ENCODE assay signal across 20 mouse cellular contexts in the genomic region with DNA sequence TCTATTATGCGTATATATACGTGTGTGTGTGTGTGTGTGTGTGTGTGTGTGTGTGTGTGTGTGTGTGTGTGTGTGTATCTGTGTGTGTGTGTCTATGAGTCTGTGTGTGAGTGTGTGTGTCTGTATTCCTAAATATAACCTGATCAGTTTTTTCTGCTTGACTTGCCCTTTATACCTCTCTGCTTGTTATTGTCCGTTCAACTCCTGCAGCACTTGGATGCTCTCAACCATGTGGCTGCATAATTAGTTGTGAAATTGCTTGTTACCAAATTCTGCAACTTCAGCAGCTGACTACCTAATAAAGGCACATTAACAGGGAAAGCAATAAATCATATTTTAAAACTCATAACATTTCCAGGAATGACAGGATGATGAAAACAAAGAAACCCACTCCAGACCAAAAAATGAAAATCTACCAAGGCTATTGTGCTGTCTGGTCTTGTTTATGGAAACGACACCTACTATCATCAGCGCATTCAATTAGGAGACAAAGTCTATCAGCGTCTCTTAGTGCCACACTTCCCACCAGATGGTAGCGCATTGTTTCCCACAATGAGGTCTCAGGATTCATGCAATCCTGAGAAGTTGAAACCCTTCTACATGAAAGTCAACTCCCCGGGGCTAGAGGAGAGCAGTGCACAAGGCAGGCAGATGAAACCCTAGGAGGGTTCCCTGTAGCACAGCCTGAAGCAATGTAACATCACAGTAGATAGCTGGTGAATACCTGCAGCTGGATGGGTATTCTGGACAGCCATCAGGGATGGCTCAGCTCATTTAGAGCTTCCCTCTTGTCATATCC.
DNase-seq lines count a peak whose midpoint lies in the region; ATAC-seq lines count a peak whose summit lies in the region.
"Had no signal": no experiment of that assay in that cellular context is flagged by ENCODE, and none has a peak within 500 bp of the region (broad histone marks: within the 10 kb centered on the region; RNA-seq: fewer than 3 reads in every experiment).

No protein-coding gene starts in this region.

- H3K9ac ChIP-seq in forebrain, embryonic 13.5 days, result no peak overlapping the region
- no peak overlapping the region for H3K9ac ChIP-seq in forebrain, embryonic 11.5 days (ENCODE audit: low read length)
- H3K9ac ChIP-seq in hindbrain, embryonic 12.5 days, result no peak overlapping the region
- no peak overlapping the region for H3K9ac ChIP-seq in midbrain, embryonic 15.5 days
- H3K9ac ChIP-seq: intestine, embryonic 15.5 days; kidney, embryonic 15.5 days; limb, embryonic 12.5 days; liver, embryonic 14.5 days; stomach, embryonic 15.5 days had no signal

- H3K27me3 ChIP-seq in forebrain, embryonic 13.5 days, result no peaks in the 10 kb centered on the region
- no peaks in the 10 kb centered on the region for H3K27me3 ChIP-seq in forebrain, embryonic 11.5 days (ENCODE audit: control insufficient read depth, insufficient read depth, low read length)
- H3K27me3 ChIP-seq in hindbrain, embryonic 12.5 days, result no peaks in the 10 kb centered on the region
- H3K27me3 ChIP-seq in midbrain, embryonic 15.5 days (replicated peaks), result no peaks in the 10 kb centered on the region
- H3K27me3 ChIP-seq: intestine, embryonic 15.5 days; kidney, embryonic 15.5 days; limb, embryonic 12.5 days; megakaryocyte, embryonic 14.5 days; stomach, embryonic 15.5 days had no signal

- no peak overlapping the region for H3K4me2 ChIP-seq in forebrain, embryonic 13.5 days
- no peak overlapping the region for H3K4me2 ChIP-seq in forebrain, embryonic 11.5 days (ENCODE audit: low read depth, low read length, severe bottlenecking)
- H3K4me2 ChIP-seq in hindbrain, embryonic 12.5 days (replicated peaks), result no peak overlapping the region
- H3K4me2 ChIP-seq in midbrain, embryonic 15.5 days, result no peak overlapping the region
- H3K4me2 ChIP-seq: intestine, embryonic 15.5 days; kidney, embryonic 15.5 days; limb, embryonic 12.5 days; stomach, embryonic 15.5 days had no signal

- H3K36me3 ChIP-seq in forebrain, embryonic 13.5 days (ENCODE audit: poor library complexity, severe bottlenecking), result no peaks in the 10 kb centered on the region
- no peaks in the 10 kb centered on the region for H3K36me3 ChIP-seq in forebrain, embryonic 11.5 days (ENCODE audit: control insufficient read depth, insufficient read depth, low read length)
- H3K36me3 ChIP-seq in hindbrain, embryonic 12.5 days, result no peaks in the 10 kb centered on the region
- no peaks in the 10 kb centered on the region for H3K36me3 ChIP-seq in midbrain, embryonic 15.5 days (replicated peaks)
- H3K36me3 ChIP-seq: intestine, embryonic 15.5 days; kidney, embryonic 15.5 days; limb, embryonic 12.5 days; stomach, embryonic 15.5 days had no signal

- DNase-seq in forebrain, embryonic 11.5 days (ENCODE audit: low spot score), result no peak
- no peak for DNase-seq in lung, postnatal 10 days
- DNase-seq in left cerebral cortex, adult 11 months (ENCODE audit: low spot score), result no peak
- no peak for DNase-seq in layer of hippocampus, postnatal 25 days (ENCODE audit: extremely low spot score in 1 of 2, low spot score in 1 of 2)
- DNase-seq: cerebellum, adult 8-10 months; embryo, embryonic 11 days; gastrocnemius, adult 2 months; spleen, adult 18-20 months; thymus, postnatal 25 days had no signal

- peak; percentile 68; the same call in 1 of the 2 replicates for ATAC-seq in forebrain, embryonic 13.5 days
- ATAC-seq in forebrain, embryonic 11.5 days (replicated peaks; ENCODE audit: low FRiP score), result no peak; the same call in 1 of the 2 replicates
- ATAC-seq in hindbrain, embryonic 12.5 days (ENCODE audit: low FRiP score), result peak; percentile 65
- ATAC-seq in midbrain, embryonic 15.5 days (replicated peaks), result peak; percentile 88
- ATAC-seq: intestine, embryonic 15.5 days; lung, postnatal 0 days had no signal

- no peaks in the 10 kb centered on the region for H3K9me3 ChIP-seq in forebrain, embryonic 13.5 days (replicated peaks)
- no peaks in the 10 kb centered on the region for H3K9me3 ChIP-seq in forebrain, embryonic 11.5 days (ENCODE audit: control insufficient read depth, low read length)
- H3K9me3 ChIP-seq in hindbrain, embryonic 12.5 days (replicated peaks), result no peaks in the 10 kb centered on the region
- H3K9me3 ChIP-seq in midbrain, embryonic 15.5 days, result no peaks in the 10 kb centered on the region
- H3K9me3 ChIP-seq: intestine, embryonic 15.5 days; kidney, embryonic 15.5 days; limb, embryonic 12.5 days; stomach, embryonic 15.5 days had no signal

- WGBS in forebrain, embryonic 13.5 days, result 47% methylated on average over 8 of the region's 8 CpGs
- 65% methylated on average over 8 of the region's 8 CpGs for WGBS in forebrain, embryonic 11.5 days
- WGBS in hindbrain, embryonic 12.5 days, result 58% methylated on average over 8 of the region's 8 CpGs
- WGBS in midbrain, embryonic 15.5 days, result 50% methylated on average over 8 of the region's 8 CpGs

- H3K4me1 ChIP-seq in forebrain, embryonic 13.5 days, result peaks cover 10% of the 10 kb centered on the region; the same call in 1 of the 2 replicates
- H3K4me1 ChIP-seq in forebrain, embryonic 11.5 days (replicated peaks; ENCODE audit: control insufficient read depth, insufficient read depth, low read length), result no peaks in the 10 kb centered on the region
- H3K4me1 ChIP-seq in hindbrain, embryonic 12.5 days, result peaks cover 11% of the 10 kb centered on the region
- peaks cover 8% of the 10 kb centered on the region for H3K4me1 ChIP-seq in midbrain, embryonic 15.5 days
- H3K4me1 ChIP-seq: intestine, embryonic 15.5 days; kidney, embryonic 15.5 days; megakaryocyte, embryonic 14.5 days; stomach, embryonic 15.5 days had no signal

- H3K4me3 ChIP-seq in forebrain, embryonic 13.5 days, result no peak overlapping the region
- no peak overlapping the region for H3K4me3 ChIP-seq in forebrain, embryonic 11.5 days (ENCODE audit: low read depth, low read length)
- H3K4me3 ChIP-seq in hindbrain, embryonic 12.5 days, result no peak overlapping the region
- no peak overlapping the region for H3K4me3 ChIP-seq in midbrain, embryonic 15.5 days
- H3K4me3 ChIP-seq: gastrocnemius, adult 2 months; intestine, embryonic 15.5 days; kidney, embryonic 15.5 days; layer of hippocampus, adult 2 months; limb, embryonic 12.5 days; megakaryocyte, embryonic 14.5 days; stomach, embryonic 15.5 days had no signal

- H3K27ac ChIP-seq in forebrain, embryonic 13.5 days, result 0 out of 2 replicates have a peak overlapping the region, but pooled peaks have one; percentile 37
- no peak overlapping the region for H3K27ac ChIP-seq in forebrain, embryonic 11.5 days (ENCODE audit: low read depth, low read length)
- H3K27ac ChIP-seq in hindbrain, embryonic 12.5 days, result peak overlapping the region; percentile 72
- peak overlapping the region; percentile 30 for H3K27ac ChIP-seq in midbrain, embryonic 15.5 days
- H3K27ac ChIP-seq: gastrocnemius, adult 2 months; intestine, embryonic 15.5 days; kidney, embryonic 15.5 days; layer of hippocampus, adult 2 months; limb, embryonic 12.5 days; liver, embryonic 14.5 days; stomach, embryonic 15.5 days had no signal
